Mouse (Mus musculus): ENCODE results near the gene Slc39a5. TPM values are rescaled to one million over a fixed set of nuclear protein-coding genes. Genes with fewer than 3 reads are reported as not detected.

Slc39a5 gene
- total RNA-seq, 2 experiments from 2014 or later: not detected

Other genes with a start within 250 kb of the Slc39a5 start
- gene Rbms2, start 220.9 kb downstream of the Slc39a5 start, total RNA-seq (2015; ENCODE audit: low replicate concordance): 1.8 and 5.4 TPM in 2 replicates
- gene Rbms2, start 220.9 kb downstream of the Slc39a5 start, total RNA-seq (2017; ENCODE audit: low replicate concordance): 7.0 and 7.1 TPM in 2 replicates
- gene Gls2, start 206.8 kb downstream of the Slc39a5 start, total RNA-seq (2015; ENCODE audit: low replicate concordance): 12.6 TPM in 1 of 2 replicates, not detected in the other
- not detected in 2 replicates for gene Gls2, start 206.8 kb downstream of the Slc39a5 start, total RNA-seq (2017; ENCODE audit: low replicate concordance)
- 2.1 and 3.6 TPM in 2 replicates for gene Spryd4, start 189.4 kb downstream of the Slc39a5 start, total RNA-seq (2015; ENCODE audit: low replicate concordance)
- 1.2 and 3.1 TPM in 2 replicates for gene Spryd4, start 189.4 kb downstream of the Slc39a5 start, total RNA-seq (2017; ENCODE audit: low replicate concordance)
- gene Mip, start 175.4 kb downstream of the Slc39a5 start, total RNA-seq (2015; ENCODE audit: low replicate concordance): not detected in 2 replicates
- not detected in 2 replicates for gene Mip, start 175.4 kb downstream of the Slc39a5 start, total RNA-seq (2017; ENCODE audit: low replicate concordance)
- gene Timeless, start 169.2 kb downstream of the Slc39a5 start, total RNA-seq (2015; ENCODE audit: low replicate concordance): 32.1 and 41.1 TPM in 2 replicates
- 43.4 and 53.9 TPM in 2 replicates for gene Timeless, start 169.2 kb downstream of the Slc39a5 start, total RNA-seq (2017; ENCODE audit: low replicate concordance)
- 2.9 and 4.7 TPM in 2 replicates for gene Apon, start 147.1 kb downstream of the Slc39a5 start, total RNA-seq (2015; ENCODE audit: low replicate concordance)
- gene Apon, start 147.1 kb downstream of the Slc39a5 start, total RNA-seq (2017; ENCODE audit: low replicate concordance): 1.7 TPM in 1 of 2 replicates, not detected in the other
- not detected in 2 replicates for gene Apof, start 132.6 kb downstream of the Slc39a5 start, total RNA-seq (2015; ENCODE audit: low replicate concordance)
- not detected in 2 replicates for gene Apof, start 132.6 kb downstream of the Slc39a5 start, total RNA-seq (2017; ENCODE audit: low replicate concordance)
- 35.6 and 37.5 TPM in 2 replicates for gene Stat2, start 130.7 kb downstream of the Slc39a5 start, total RNA-seq (2015; ENCODE audit: low replicate concordance)
- 30.0 and 40.0 TPM in 2 replicates for gene Stat2, start 130.7 kb downstream of the Slc39a5 start, total RNA-seq (2017; ENCODE audit: low replicate concordance)
- not detected in 2 replicates for gene Il23a, start 102.5 kb downstream of the Slc39a5 start, total RNA-seq (2015; ENCODE audit: low replicate concordance)
- 0.39 TPM in 1 of 2 replicates, not detected in the other for gene Il23a, start 102.5 kb downstream of the Slc39a5 start, total RNA-seq (2017; ENCODE audit: low replicate concordance)
- 34.8 and 42.9 TPM in 2 replicates for gene Pan2, start 97.9 kb downstream of the Slc39a5 start, total RNA-seq (2015; ENCODE audit: low replicate concordance)
- 27.0 and 27.5 TPM in 2 replicates for gene Pan2, start 97.9 kb downstream of the Slc39a5 start, total RNA-seq (2017; ENCODE audit: low replicate concordance)
- 40.7 and 44.4 TPM in 2 replicates for gene Cnpy2, start 78.8 kb downstream of the Slc39a5 start, total RNA-seq (2015; ENCODE audit: low replicate concordance)
- gene Cnpy2, start 78.8 kb downstream of the Slc39a5 start, total RNA-seq (2017; ENCODE audit: low replicate concordance): 29.4 and 38.9 TPM in 2 replicates
- 92.3 and 106 TPM in 2 replicates for gene Cs, start 63.5 kb downstream of the Slc39a5 start, total RNA-seq (2015; ENCODE audit: low replicate concordance)
- gene Cs, start 63.5 kb downstream of the Slc39a5 start, total RNA-seq (2017; ENCODE audit: low replicate concordance): 58.9 and 60.6 TPM in 2 replicates
- 1.1 and 14.3 TPM in 2 replicates for gene Coq10a, start 32.2 kb downstream of the Slc39a5 start, total RNA-seq (2015; ENCODE audit: low replicate concordance)
- 2.3 and 3.3 TPM in 2 replicates for gene Coq10a, start 32.2 kb downstream of the Slc39a5 start, total RNA-seq (2017; ENCODE audit: low replicate concordance)
- 11.9 and 20.5 TPM in 2 replicates for gene Ankrd52, start 24.1 kb downstream of the Slc39a5 start, total RNA-seq (2015; ENCODE audit: low replicate concordance)
- 4.4 and 10.2 TPM in 2 replicates for gene Ankrd52, start 24.1 kb downstream of the Slc39a5 start, total RNA-seq (2017; ENCODE audit: low replicate concordance)
- gene Nabp2, start 10.3 kb upstream of the Slc39a5 start, total RNA-seq (2015; ENCODE audit: low replicate concordance): 28.5 TPM in 2 replicates
- 13.1 and 15.5 TPM in 2 replicates for gene Nabp2, start 10.3 kb upstream of the Slc39a5 start, total RNA-seq (2017; ENCODE audit: low replicate concordance)
- gene Rnf41, start 10.4 kb upstream of the Slc39a5 start, total RNA-seq (2015; ENCODE audit: low replicate concordance): 3.4 and 11.5 TPM in 2 replicates
- 4.0 and 4.4 TPM in 2 replicates for gene Rnf41, start 10.4 kb upstream of the Slc39a5 start, total RNA-seq (2017; ENCODE audit: low replicate concordance)
- gene Smarcc2, start 58.0 kb upstream of the Slc39a5 start, total RNA-seq (2015; ENCODE audit: low replicate concordance): 70.4 and 112 TPM in 2 replicates
- 101 and 117 TPM in 2 replicates for gene Smarcc2, start 58.0 kb upstream of the Slc39a5 start, total RNA-seq (2017; ENCODE audit: low replicate concordance)
- gene Myl6, start 92.9 kb upstream of the Slc39a5 start, total RNA-seq (2015; ENCODE audit: low replicate concordance): 353 and 444 TPM in 2 replicates
- 506 and 519 TPM in 2 replicates for gene Myl6, start 92.9 kb upstream of the Slc39a5 start, total RNA-seq (2017; ENCODE audit: low replicate concordance)
- 4.0 TPM in 1 of 2 replicates, not detected in the other for gene Myl6b, start 97.5 kb upstream of the Slc39a5 start, total RNA-seq (2015; ENCODE audit: low replicate concordance)
- gene Myl6b, start 97.5 kb upstream of the Slc39a5 start, total RNA-seq (2017; ENCODE audit: low replicate concordance): 0.51 TPM in 1 of 2 replicates, not detected in the other
- 23.4 and 27.2 TPM in 2 replicates for gene Esyt1, start 124.6 kb upstream of the Slc39a5 start, total RNA-seq (2015; ENCODE audit: low replicate concordance)
- 29.7 and 30.8 TPM in 2 replicates for gene Esyt1, start 124.6 kb upstream of the Slc39a5 start, total RNA-seq (2017; ENCODE audit: low replicate concordance)
- 0.72 and 2.9 TPM in 2 replicates for gene Zc3h10, start 146.5 kb upstream of the Slc39a5 start, total RNA-seq (2015; ENCODE audit: low replicate concordance)
- 5.9 and 6.4 TPM in 2 replicates for gene Zc3h10, start 146.5 kb upstream of the Slc39a5 start, total RNA-seq (2017; ENCODE audit: low replicate concordance)
- gene Rpl41, start 148.1 kb upstream of the Slc39a5 start, total RNA-seq (2015; ENCODE audit: low replicate concordance): 1,611 and 1,688 TPM in 2 replicates
- gene Rpl41, start 148.1 kb upstream of the Slc39a5 start, total RNA-seq (2017; ENCODE audit: low replicate concordance): 704 and 1,169 TPM in 2 replicates
- gene Pa2g4, start 164.8 kb upstream of the Slc39a5 start, total RNA-seq (2015; ENCODE audit: low replicate concordance): 122 and 141 TPM in 2 replicates
- gene Pa2g4, start 164.8 kb upstream of the Slc39a5 start, total RNA-seq (2017; ENCODE audit: low replicate concordance): 87.7 and 97.9 TPM in 2 replicates
- 0.84 and 1.1 TPM in 2 replicates for gene Erbb3, start 188.4 kb upstream of the Slc39a5 start, total RNA-seq (2015; ENCODE audit: low replicate concordance)
- gene Erbb3, start 188.4 kb upstream of the Slc39a5 start, total RNA-seq (2017; ENCODE audit: low replicate concordance): 0.39 and 0.53 TPM in 2 replicates
- 581 and 593 TPM in 2 replicates for gene Rps26, start 225.5 kb upstream of the Slc39a5 start, total RNA-seq (2015; ENCODE audit: low replicate concordance)
- 151 and 338 TPM in 2 replicates for gene Rps26, start 225.5 kb upstream of the Slc39a5 start, total RNA-seq (2017; ENCODE audit: low replicate concordance)
- not detected in 2 replicates for gene Ikzf4, start 244.8 kb upstream of the Slc39a5 start, total RNA-seq (2015; ENCODE audit: low replicate concordance)
- gene Ikzf4, start 244.8 kb upstream of the Slc39a5 start, total RNA-seq (2017; ENCODE audit: low replicate concordance): not detected in 2 replicates